Mouse (Mus musculus) layer of hippocampus, postnatal 10 days (tissue): ENCODE results near the gene Zfp422. TPM values are rescaled to one million over a fixed set of nuclear protein-coding genes. Genes with fewer than 3 reads are reported as not detected.

Experiments
- DNase-seq, 2 experiments: peaks; one replicate each; pipeline ENCODE4 v3.0.0; 2021; ENCODE audit warnings: low spot score in 2 of 2
- long read RNA-seq: library from polyadenylated mRNA; stranded (forward); transcript quantifications from one replicate; pipeline ENCODE4 v2.0.0, GENCODE M21; 2023
- total RNA-seq, 2 experiments: library from RNA; stranded (reverse); gene quantifications; 2 replicates each; pipeline ENCODE4 v1.2.3; 2021

Zfp422 gene
- 10 to 100 TPM; 28.9 to 30.0 TPM for total RNA-seq
- long read RNA-seq, transcript Zfp422-201 (2 exons, 2,375 nt): minor isoform, 9 of 49 reads
- long read RNA-seq, transcript Zfp422-202 (2 exons, 3,187 nt): major isoform, 31 of 49 reads
- long read RNA-seq, partial matches to known transcripts: 0 of 49 reads
- long read RNA-seq, other reads (novel, unspliced or antisense): 6 of 49 reads

DNA sequence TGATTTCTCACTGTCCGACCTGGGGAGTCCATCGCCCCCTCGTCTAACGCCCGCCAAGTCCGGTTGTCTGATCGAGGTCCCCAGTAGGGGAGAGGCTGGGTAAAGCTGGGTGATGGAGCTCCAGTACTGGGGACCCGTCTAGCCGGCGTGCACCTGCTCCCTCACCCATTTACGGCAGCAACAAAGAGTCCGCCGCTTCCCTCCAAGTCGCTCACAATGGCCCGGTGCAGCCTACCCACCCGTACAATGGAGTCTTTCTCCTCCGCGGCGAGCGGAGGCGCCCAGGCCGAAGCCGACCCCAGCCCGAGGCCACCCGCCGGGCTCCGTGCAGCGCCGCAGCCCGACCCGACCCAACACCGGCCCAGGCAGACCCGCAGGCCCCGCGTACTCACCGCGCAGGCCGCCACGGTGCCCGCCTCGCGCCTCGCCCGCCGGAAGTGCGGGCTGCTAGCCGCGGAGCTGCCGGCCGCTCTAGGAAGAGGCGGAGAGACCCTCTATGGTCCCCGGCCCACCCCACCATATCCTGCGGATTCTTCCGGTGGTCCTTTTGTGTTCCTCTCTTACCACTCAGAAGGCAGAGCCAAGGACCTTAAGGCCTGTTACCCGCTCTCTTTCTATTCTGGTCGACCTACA, at the start of gene Zfp422:
Gene Zfp422, minus strand, starts transcription at position 461 of the 633 bp plus-strand sequence.
- DNase-seq: peak; percentile 74 to 83

GRCm38 (mm10) chr6:116677321-116677720, 48.5 kb upstream of the Zfp422 start:
- no peak for DNase-seq

DNA sequence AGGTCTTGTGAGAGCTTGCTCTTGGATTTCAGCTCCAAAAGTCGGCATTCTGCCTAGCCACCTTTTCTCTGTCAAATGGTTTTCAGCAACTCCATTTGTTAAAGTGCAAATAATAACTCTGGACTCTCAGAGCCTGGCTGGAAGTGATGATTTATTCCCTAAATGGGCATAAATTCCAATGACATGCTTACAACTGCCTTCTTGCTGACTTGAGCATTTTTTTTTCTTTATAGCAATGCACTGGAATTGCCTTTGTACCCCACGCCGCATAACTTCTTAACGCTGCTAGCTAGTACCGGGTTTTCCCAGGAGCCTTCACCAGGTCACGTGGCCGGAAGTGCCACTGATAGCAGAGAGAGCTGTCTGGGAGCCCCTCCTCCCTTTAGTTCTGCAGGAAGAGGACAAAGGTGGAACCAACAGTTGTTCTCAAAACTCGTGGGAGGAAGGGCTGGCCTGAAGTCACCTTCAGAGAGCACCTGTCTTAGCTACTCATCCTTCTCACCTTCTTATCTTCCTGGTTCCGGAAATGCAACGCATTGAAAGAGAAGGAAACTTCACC, 47.6 kb upstream of the Zfp422 start:
- no peak for DNase-seq

- no peak for DNase-seq
Observed at GRCm38 (mm10) chr6:116674283-116674886, 45.6 kb upstream of the Zfp422 start.

DNA sequence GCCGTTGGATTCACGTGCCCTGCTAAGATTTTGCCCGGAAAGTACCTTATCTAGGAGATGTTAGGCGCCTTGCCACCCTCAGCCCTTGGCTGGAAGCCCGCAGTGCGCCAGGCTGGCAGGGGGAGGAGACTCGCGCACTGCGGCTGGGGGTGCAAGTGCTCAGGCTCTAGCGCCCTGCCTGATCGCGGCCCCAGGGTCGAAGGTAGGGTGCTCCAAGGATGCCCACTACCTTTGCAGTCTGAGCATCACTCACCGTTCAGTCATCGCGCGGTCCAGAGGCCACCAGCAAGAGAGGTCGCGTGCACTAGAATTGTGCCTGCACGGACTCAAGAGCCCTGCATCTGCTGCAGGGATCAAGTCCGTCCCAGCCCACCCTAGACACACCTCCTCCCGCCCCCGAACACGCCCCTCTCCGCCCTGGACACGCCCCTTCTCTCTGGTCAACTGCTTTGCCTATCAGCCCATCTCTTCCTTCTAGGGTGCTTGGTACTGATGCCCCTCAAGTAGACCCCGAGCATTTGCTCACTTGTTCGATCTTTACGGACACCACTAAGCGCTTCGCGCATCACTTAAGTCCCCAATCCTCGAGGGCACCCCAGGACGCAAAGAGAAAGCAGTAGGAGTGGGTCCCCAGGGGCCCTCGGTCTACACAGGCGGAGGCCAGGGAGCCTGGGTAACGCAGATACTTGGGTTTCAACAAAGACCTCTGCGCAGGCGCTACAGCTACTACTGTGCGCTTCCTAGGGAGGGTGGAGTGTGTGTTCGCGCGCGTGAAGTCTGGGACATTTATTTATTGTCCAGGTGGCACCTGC, 44.9 kb upstream of the Zfp422 start, which contains the start of gene Rassf4:
Gene Rassf4, minus strand, starts transcription at position 482 of the 812 bp plus-strand sequence.
- peak; percentile 76 to 77 for DNase-seq

GRCm38 (mm10) chr6:116672349-116672748, 43.5 kb upstream of the Zfp422 start:
- no peak for DNase-seq

DNA sequence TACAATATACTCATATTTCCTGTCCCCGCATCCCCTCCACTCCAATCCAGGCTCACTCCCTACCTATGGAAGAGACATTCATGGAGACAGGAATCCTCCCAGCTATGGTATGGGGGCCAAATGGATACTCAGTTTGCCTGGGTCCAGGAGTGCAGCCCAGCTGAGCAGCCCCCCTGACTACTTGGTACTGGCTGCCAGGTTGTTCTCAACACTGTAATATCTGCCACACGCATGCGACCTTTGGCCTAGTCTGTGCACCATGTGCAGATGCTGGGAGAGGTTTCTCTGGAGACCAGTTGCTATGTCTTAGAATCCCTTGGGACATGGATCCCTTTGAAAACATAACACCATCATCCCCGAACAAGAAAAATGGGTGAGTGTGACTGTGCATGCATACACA, 43.0 kb upstream of the Zfp422 start:
- DNase-seq: no peak

DNA sequence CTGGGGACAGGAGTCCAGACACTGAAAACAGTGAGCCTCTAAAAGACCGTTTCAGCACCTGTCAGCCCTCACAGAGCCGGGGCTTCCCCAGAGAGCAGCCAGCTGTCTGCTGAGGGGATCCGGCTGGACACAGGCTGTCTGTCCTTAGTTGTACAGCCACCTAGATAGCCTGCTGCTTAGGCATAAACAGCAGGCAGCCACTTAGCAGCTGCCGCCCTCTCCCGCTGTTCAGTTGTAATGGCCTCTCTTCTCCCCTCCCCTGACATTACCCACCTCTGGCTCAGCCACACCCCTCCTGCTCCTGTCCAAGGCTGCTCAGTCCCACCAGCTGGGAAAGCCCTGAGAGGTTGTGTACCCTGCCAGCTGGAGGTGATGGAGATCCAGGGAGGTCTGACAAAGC, 42.2 kb upstream of the Zfp422 start:
- DNase-seq: no peak

- no peak for DNase-seq
Observed at GRCm38 (mm10) chr6:116670144-116670543, 41.3 kb upstream of the Zfp422 start.

DNA sequence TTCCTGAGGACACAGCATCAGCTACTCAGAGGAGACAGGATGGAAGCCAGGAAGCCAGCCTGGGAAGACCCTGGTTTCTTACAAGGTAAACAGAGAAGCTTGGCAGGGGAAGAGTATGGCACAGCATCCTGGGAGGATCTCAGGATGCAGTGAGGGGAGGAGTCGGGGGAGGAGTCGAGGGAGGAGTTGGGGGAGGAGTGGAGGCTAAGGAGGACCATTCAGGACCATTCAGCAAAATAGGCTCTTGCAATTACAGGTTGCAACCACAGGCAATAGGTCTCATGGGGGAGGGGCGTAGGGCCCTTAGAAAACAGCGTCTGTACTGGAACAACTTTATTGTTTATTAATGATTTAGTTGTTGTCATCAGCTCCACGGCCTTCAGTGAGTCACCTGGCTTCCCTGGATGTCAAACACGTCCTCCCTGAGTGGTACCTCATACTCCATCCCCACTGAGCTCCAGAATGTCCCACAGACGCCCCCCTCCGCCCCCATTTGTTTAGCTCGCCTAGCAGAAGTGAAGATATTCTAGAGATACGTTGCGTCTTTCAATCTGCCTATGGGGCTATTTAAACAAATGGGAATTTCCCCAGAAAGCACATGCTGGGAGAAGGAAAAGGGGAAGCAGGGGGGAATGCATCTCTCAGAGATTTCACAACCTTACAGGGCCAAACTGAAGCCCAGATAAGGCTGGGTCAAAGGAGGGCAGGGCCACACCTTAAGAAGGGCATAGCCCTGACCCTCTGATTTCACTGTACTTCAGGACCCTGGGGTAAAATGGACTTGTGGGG, 40.1 kb upstream of the Zfp422 start:
- DNase-seq: no peak

DNA sequence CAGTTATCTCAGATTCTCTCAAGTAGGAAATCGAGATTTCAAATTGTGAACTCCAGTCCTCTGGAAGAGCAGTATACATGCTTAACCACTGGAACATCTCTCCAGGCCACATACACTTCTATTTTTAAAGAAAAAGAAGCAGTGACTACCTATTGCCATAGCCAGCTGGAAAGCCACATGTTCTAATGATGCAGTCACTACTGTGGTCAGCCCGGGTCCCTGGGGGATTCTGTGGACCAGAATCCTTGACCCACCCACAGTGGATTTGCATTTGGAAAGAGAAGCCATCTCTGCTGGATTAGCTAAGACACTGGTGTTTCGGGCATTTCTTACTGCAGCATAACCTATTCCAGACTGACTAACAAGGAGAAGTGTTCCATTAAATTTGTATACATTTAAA, 38.6 kb upstream of the Zfp422 start:
- DNase-seq: no peak

- no peak for DNase-seq
Observed at GRCm38 (mm10) chr6:116666892-116667291, 38.1 kb upstream of the Zfp422 start.

DNA sequence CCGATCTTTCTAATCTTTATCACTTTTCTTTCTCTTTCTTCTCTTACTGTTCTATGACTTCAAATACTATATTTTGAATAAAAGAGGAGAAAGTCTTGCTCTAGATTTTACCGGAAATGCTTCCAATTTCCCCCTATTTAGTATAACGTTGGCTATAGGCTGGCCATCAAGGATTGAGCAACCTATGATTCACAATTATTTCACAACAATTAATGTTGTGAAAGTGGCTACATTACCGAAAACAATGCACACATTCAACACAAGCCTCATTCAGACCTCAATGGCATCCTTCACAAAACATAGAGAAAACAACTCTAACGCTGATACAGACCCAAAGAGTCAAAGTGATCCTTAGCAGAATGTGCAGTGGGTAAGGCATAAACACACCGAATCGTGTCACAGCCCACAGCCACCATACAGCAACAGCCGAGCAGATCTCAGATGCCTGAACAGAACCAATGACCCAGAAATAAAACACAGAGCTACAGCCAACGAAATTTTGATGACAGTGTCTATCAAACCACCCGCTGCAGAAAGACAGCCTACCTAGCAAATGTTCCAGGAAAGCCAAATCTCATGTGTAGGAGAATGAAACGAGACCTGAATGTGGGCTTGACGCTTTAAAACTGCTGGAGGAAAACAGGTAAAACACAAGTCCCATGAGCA, 37.4 kb upstream of the Zfp422 start:
- DNase-seq: no peak

DNA sequence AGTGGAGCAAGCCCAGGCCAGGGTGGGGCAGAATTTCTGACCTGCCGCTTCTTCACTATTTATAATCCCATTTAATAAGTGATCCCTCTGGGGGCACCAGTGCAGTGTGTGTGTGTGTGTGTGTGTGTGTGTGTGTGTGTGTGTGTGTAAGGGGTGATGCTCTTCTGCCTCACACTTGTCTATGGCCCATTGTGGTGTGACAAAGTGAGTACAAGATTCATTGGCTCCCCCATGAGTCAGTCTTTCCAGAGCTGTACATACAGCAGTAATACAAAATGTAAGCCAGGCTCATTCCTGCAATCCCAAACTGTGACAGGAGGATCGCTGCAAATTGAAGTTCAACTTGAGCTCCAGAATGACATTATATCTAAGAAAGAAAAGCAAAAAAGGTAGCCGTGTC, 36.0 kb upstream of the Zfp422 start:
- no peak for DNase-seq

- no peak for DNase-seq
Observed at GRCm38 (mm10) chr6:116664031-116664430, 35.2 kb upstream of the Zfp422 start.

- DNase-seq: no peak
Observed at GRCm38 (mm10) chr6:116663364-116663763, 34.6 kb upstream of the Zfp422 start.

- peak; percentile 74 to 75 for DNase-seq
Observed at GRCm38 (mm10) chr6:116653684-116654454, 25.1 kb upstream of the Zfp422 start.

DNA sequence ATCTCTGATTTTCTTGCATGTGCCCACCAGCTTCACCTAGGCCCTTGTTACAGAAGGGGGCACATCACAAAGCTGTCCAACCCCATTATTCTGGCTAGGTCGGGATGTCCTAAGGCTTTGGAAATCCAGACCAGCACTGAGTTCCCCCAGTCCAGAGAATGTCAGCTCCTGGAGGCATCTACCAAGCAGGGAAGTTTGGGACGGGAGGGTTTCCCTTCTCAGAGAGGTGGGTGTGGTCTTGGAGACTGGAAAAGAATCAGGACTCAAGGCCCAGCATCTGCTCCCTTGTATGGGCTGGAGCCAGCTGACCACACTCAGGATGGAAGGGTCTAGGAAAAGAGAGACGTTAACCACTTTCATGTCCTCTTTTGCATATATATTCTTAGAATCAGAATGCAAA, 24.4 kb upstream of the Zfp422 start:
- no peak for DNase-seq

- no peak for DNase-seq
Observed at GRCm38 (mm10) chr6:116651437-116652118, 22.8 kb upstream of the Zfp422 start.
